ENCODE assay signal across 9 mouse cellular contexts in the genomic region with DNA sequence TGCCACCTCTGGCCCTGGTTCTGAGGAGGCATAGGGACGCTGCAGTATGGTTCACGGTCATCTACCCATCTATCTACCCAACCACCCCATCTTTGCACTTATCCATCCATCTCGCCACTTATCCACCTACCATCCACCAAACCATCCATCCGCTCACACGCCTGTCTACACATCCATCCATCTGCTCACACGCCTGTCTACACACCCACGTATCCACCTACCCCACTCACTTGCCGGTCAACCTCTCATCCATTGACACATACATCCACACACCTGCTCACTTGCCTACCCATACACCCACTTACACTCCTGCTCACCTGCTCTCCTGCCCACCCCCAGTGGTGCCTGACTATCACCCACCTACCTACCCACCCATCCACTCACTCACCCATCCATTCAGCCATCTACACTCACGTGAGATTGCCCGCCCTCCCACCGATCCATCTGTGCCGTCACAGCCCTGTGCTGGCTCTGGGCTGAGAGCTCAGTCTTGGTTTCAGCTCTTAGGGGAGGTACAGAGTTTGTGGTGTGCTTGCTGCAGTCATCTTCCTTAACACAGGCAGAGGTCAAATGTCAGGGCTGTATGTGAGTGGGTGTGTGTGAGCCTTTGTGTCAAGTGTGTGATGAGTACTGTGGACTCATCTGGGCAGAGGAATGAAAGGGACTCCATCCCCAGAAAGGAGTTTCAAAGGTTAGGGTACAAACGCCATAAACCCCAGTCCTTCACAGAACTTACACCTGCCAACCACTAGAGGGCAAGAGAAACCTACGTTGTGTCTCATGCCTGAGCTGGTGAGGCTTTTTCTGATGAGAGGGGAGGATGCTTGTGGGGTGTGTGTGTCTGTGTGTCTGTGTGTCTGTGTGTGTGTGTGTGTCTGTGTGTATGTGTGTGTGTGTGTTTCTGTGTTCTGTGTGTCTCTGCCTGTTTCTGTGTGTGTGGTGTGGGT. TPM values are rescaled to one million over a fixed set of nuclear protein-coding genes. Genes with fewer than 3 reads are reported as not detected.
A peak's percentile ranks its signal among the peaks of the same experiment; 100 is the strongest.
DNase-seq lines count a peak whose midpoint lies in the region; ATAC-seq lines count a peak whose summit lies in the region.
"Had no signal": no experiment of that assay in that cellular context is flagged by ENCODE, and none has a peak within 500 bp of the region (broad histone marks: within the 10 kb centered on the region; RNA-seq: fewer than 3 reads in every experiment).

No protein-coding gene starts in this region.

- 0 out of 2 replicates have a peak, but pooled peaks have one; percentile 29 for ATAC-seq in cerebellum, adult (ENCODE audit: insufficient number of reproducible peaks, low FRiP score, low TSS enrichment)
- peak; percentile 69 for ATAC-seq in hindbrain, embryonic 13.5 days (ENCODE audit: low FRiP score)
- peak; percentile 70 for ATAC-seq in midbrain, embryonic 16.5 days

- no peak overlapping the region for H3K4me2 ChIP-seq in hindbrain, embryonic 13.5 days
- H3K4me2 ChIP-seq in midbrain, embryonic 16.5 days (ENCODE audit: low read length) = no peak overlapping the region
- H3K4me2 ChIP-seq: limb, embryonic 15.5 days had no signal

- no peaks in the 10 kb centered on the region for H3K36me3 ChIP-seq in hindbrain, embryonic 13.5 days
- no peaks in the 10 kb centered on the region for H3K36me3 ChIP-seq in midbrain, embryonic 16.5 days (ENCODE audit: control insufficient read depth, insufficient read depth, low read length)
- H3K36me3 ChIP-seq: limb, embryonic 15.5 days had no signal

- H3K9ac ChIP-seq in hindbrain, embryonic 13.5 days = no peak overlapping the region
- H3K9ac ChIP-seq in midbrain, embryonic 16.5 days (ENCODE audit: low read depth, low read length) = no peak overlapping the region
- H3K9ac ChIP-seq: limb, embryonic 15.5 days had no signal

- intact Hi-C loops in left cerebral cortex, postnatal 25 days (cut with DNase I) = loop anchor here (1.0 to 10.0 kb wide), 4 partner anchors 40 to 240 kb away; a partner anchor contains a TSS
- intact Hi-C loops in gastrocnemius, postnatal 36 days (cut with DNase I) = loop anchor here (5.0 kb wide), 1 partner anchor 142 kb away; no protein-coding TSS in a partner anchor

- H3K9me3 ChIP-seq in hindbrain, embryonic 13.5 days = no peaks in the 10 kb centered on the region
- H3K9me3 ChIP-seq in midbrain, embryonic 16.5 days (replicated peaks; ENCODE audit: control insufficient read depth, low read length, poor library complexity, severe bottlenecking) = no peaks in the 10 kb centered on the region
- H3K9me3 ChIP-seq: limb, embryonic 15.5 days had no signal

- H3K27me3 ChIP-seq in hindbrain, embryonic 13.5 days = peaks cover 16% of the 10 kb centered on the region
- peaks cover 4% of the 10 kb centered on the region for H3K27me3 ChIP-seq in midbrain, embryonic 16.5 days (ENCODE audit: control insufficient read depth, insufficient read depth, low read depth, low read length)

- 62% methylated on average over 14 of the region's 14 CpGs for WGBS in hindbrain, embryonic 13.5 days
- 65% methylated on average over 14 of the region's 14 CpGs for whole genome bisulfite sequencing in midbrain, embryonic 16.5 days

- H3K4me3 ChIP-seq in hindbrain, embryonic 13.5 days = no peak overlapping the region
- no peak overlapping the region for H3K4me3 ChIP-seq in midbrain, embryonic 16.5 days (ENCODE audit: low read depth, low read length)
- H3K4me3 ChIP-seq: limb, embryonic 15.5 days had no signal

- H3K4me1 ChIP-seq in hindbrain, embryonic 13.5 days (replicated peaks) = no peaks in the 10 kb centered on the region
- H3K4me1 ChIP-seq in midbrain, embryonic 16.5 days (ENCODE audit: control insufficient read depth, insufficient read depth, low read length) = no peaks in the 10 kb centered on the region
- H3K4me1 ChIP-seq: limb, embryonic 15.5 days had no signal

- H3K27ac ChIP-seq in hindbrain, embryonic 13.5 days = no peak overlapping the region
- no peak overlapping the region for H3K27ac ChIP-seq in midbrain, embryonic 16.5 days (ENCODE audit: low read length)
- H3K27ac ChIP-seq: limb, embryonic 15.5 days had no signal

- no peak for DNase-seq in cerebellum, adult 11-12 months
- peak; percentile 55 for DNase-seq in A20 (ENCODE audit: low read depth, low spot score)
- DNase-seq in cerebellum, postnatal 14 days = peak; percentile 59 to 63
- DNase-seq in left cerebral cortex, postnatal 25 days (ENCODE audit: low spot score in 2 of 2) = peak; percentile 26 to 62
- no peak for DNase-seq in gastrocnemius, postnatal 36 days

RNA-seq across cellular contexts. Expression of a gene that starts 22.6 kb away (rescaled TPM):
- polyA plus RNA-seq in hindbrain, embryonic 13.5 days (2015; fragmentation: Nextera tagmentation; extraction: Ambion mirVana) = not detected in 2 replicates
- not detected for total RNA-seq in left cerebral cortex, postnatal 25 days (2021)
- not detected in 2 replicates for polyA plus RNA-seq in midbrain, embryonic 16.5 days (2015; fragmentation: Nextera tagmentation; extraction: Ambion mirVana)
- total RNA-seq in gastrocnemius, postnatal 36 days (2021) = not detected
- polyA plus RNA-seq: limb, embryonic 15.5 days had no signal

RNA-seq across cellular contexts. Expression of a gene that starts 39.1 kb away (rescaled TPM):
- 7.3 and 8.1 TPM in 2 replicates for polyA plus RNA-seq in hindbrain, embryonic 13.5 days (2015; fragmentation: Nextera tagmentation; extraction: Ambion mirVana)
- 1 to 10 TPM; 9.4 to 9.8 TPM for total RNA-seq in left cerebral cortex, postnatal 25 days (2021)
- 7.1 and 9.7 TPM in 2 replicates for polyA plus RNA-seq in midbrain, embryonic 16.5 days (2015; fragmentation: Nextera tagmentation; extraction: Ambion mirVana)
- total RNA-seq in gastrocnemius, postnatal 36 days (2021) = 1 to 10 TPM; 2.0 to 2.6 TPM

RNA-seq across cellular contexts. Expression of a gene that starts 53.6 kb away (rescaled TPM):
- 20.3 and 24.4 TPM in 2 replicates for polyA plus RNA-seq in hindbrain, embryonic 13.5 days (2015; fragmentation: Nextera tagmentation; extraction: Ambion mirVana)
- total RNA-seq in left cerebral cortex, postnatal 25 days (2021) = 10 to 100 TPM; 53.6 to 63.3 TPM
- 12.9 and 17.3 TPM in 2 replicates for polyA plus RNA-seq in midbrain, embryonic 16.5 days (2015; fragmentation: Nextera tagmentation; extraction: Ambion mirVana)
- 10 to 100 TPM; 20.4 to 20.9 TPM for total RNA-seq in gastrocnemius, postnatal 36 days (2021)

Comparison
In these comparisons a context has a peak if more than half of its experiments do, and no peak if none do; other contexts are left out.
1. DNase-seq: peak in A20 (single experiment), cerebellum, postnatal 14 days (2 of 2) and left cerebral cortex, postnatal 25 days (2 of 2); none in cerebellum, adult 11-12 months (single experiment) and gastrocnemius, postnatal 36 days (0 of 2).
2. Peak in every context shown above with its lines, with median percentiles within 50 percentile points of each other: ATAC-seq.